Mouse (Mus musculus) ovary, postnatal 14 days (tissue): ENCODE results near the gene Rab11fip5.
A peak's percentile ranks its signal among the peaks of the same experiment; 100 is the strongest.

ENCODE experiments used
- DNase-seq: peaks from one replicate; pipeline ENCODE4 v3.0.0; 2022; ENCODE audit warnings: low spot score

Gene Rab11fip5

GRCm38 (mm10) chr6:85346028-85346634 is 28.3 kb downstream of the Rab11fip5 start:
- DNase-seq: peak; percentile 79

GRCm38 (mm10) chr6:85344929-85345328 is 29.5 kb downstream of the Rab11fip5 start:
- DNase-seq: no peak

GRCm38 (mm10) chr6:85343027-85343426 is 31.4 kb downstream of the Rab11fip5 start:
- DNase-seq: no peak

- no peak for DNase-seq
Measured at GRCm38 (mm10) chr6:85341814-85342501, 32.5 kb downstream of the Rab11fip5 start.

- no peak for DNase-seq
Measured at GRCm38 (mm10) chr6:85340184-85340583, 34.2 kb downstream of the Rab11fip5 start.

GRCm38 (mm10) chr6:85339273-85339901 is 35.0 kb downstream of the Rab11fip5 start:
- no peak for DNase-seq

- DNase-seq: no peak
Measured at GRCm38 (mm10) chr6:85336944-85337343, 37.5 kb downstream of the Rab11fip5 start.

- DNase-seq: no peak
Measured at GRCm38 (mm10) chr6:85335352-85335751, 39.1 kb downstream of the Rab11fip5 start.

- DNase-seq: no peak
Measured at GRCm38 (mm10) chr6:85334851-85335250, 39.6 kb downstream of the Rab11fip5 start.

- DNase-seq: no peak
Measured at GRCm38 (mm10) chr6:85334251-85334650, 40.2 kb downstream of the Rab11fip5 start.

- no peak for DNase-seq
Measured at GRCm38 (mm10) chr6:85333732-85334131, 40.7 kb downstream of the Rab11fip5 start.

- peak; percentile 92 for DNase-seq
Measured at GRCm38 (mm10) chr6:85333000-85333669, 41.3 kb downstream of the Rab11fip5 start, which contains the start of gene Sfxn5. Sfxn5 (minus strand) TSS chr6:85333422.

GRCm38 (mm10) chr6:85332351-85332999 is 42.0 kb downstream of the Rab11fip5 start:
- DNase-seq: no peak

- no peak for DNase-seq
Measured at GRCm38 (mm10) chr6:85331736-85332135, 42.7 kb downstream of the Rab11fip5 start.

- DNase-seq: peak; percentile 47
Measured at GRCm38 (mm10) chr6:85331221-85331735, 43.2 kb downstream of the Rab11fip5 start.

- DNase-seq: no peak
Measured at GRCm38 (mm10) chr6:85329666-85330185, 44.7 kb downstream of the Rab11fip5 start.

GRCm38 (mm10) chr6:85326564-85326963 is 47.9 kb downstream of the Rab11fip5 start:
- no peak for DNase-seq

GRCm38 (mm10) chr6:85325109-85325508 is 49.3 kb downstream of the Rab11fip5 start:
- no peak for DNase-seq

- DNase-seq: no peak
Measured at GRCm38 (mm10) chr6:85320445-85320866, 54.0 kb downstream of the Rab11fip5 start.

GRCm38 (mm10) chr6:85316211-85316610 is 58.2 kb downstream of the Rab11fip5 start:
- no peak for DNase-seq

- DNase-seq: no peak
Measured at GRCm38 (mm10) chr6:85314064-85314798, 60.2 kb downstream of the Rab11fip5 start.
